Mouse (Mus musculus) heart, embryonic 15.5 days (tissue): ENCODE data around the gene Afdn. TPM values are rescaled to one million over a fixed set of nuclear protein-coding genes. Genes with fewer than 3 reads are reported as not detected.
A peak's percentile ranks its signal among the peaks of the same experiment; 100 is the strongest.

ENCODE experiments used
- ATAC-seq: fragments of 200-750 bp; cut with Nextera tagmentation; replicated peaks from 2 replicates; pipeline ENCODE4 v1.8.0; 2017; ENCODE audit warnings: low read depth, moderate TSS enrichment; ENCODE audit not compliant: insufficient number of reproducible peaks, insufficient read depth, low FRiP score
- H3K27ac ChIP-seq: fragments of 300-500 bp; sonication (generic); 2 replicates; pipeline ENCODE4 v1.5.1; 2015; ENCODE audit warnings: mild to moderate bottlenecking, inconsistent platforms
- H3K27me3 ChIP-seq: fragments of 300-500 bp; sonication (generic); 2 replicates; pipeline ENCODE4 v1.6.1; 2015; ENCODE audit warnings: inconsistent platforms
- H3K36me3 ChIP-seq: fragments of 300-500 bp; sonication (generic); 2 replicates; pipeline ENCODE4 v1.6.1; 2015; ENCODE audit warnings: mild to moderate bottlenecking, inconsistent platforms
- H3K4me1 ChIP-seq: fragments of 300-500 bp; sonication (generic); replicated peaks from 2 replicates; pipeline ENCODE4 v1.6.1; 2015; ENCODE audit warnings: inconsistent platforms
- H3K4me2 ChIP-seq: fragments of 300-500 bp; sonication (generic); 2 replicates; pipeline ENCODE4 v1.6.1; 2015; ENCODE audit warnings: inconsistent platforms, mild to moderate bottlenecking, moderate library complexity
- H3K4me3 ChIP-seq: fragments of 300-500 bp; sonication (generic); 2 replicates; pipeline ENCODE4 v1.5.1; 2015; ENCODE audit warnings: mild to moderate bottlenecking, inconsistent platforms
- H3K9ac ChIP-seq: fragments of 300-500 bp; sonication (generic); 2 replicates; pipeline ENCODE4 v1.6.1; 2015; ENCODE audit warnings: mild to moderate bottlenecking, inconsistent platforms
- H3K9me3 ChIP-seq: fragments of 300-500 bp; sonication (generic); replicated peaks from 2 replicates; pipeline ENCODE4 v1.6.1; 2016; ENCODE audit warnings: inconsistent platforms
- WGBS: fragments of 180-500 bp; shearing (Covaris S2); methylation state at CpG from one replicate; pipeline ENCODE4 v1.1.7; 2015; ENCODE audit warnings: mixed read lengths; 5-methylcytosine and 5-hydroxymethylcytosine counted together
- polyA plus RNA-seq: library from polyadenylated mRNA; unstranded; fragments of >200 nt; fragmentation: Nextera tagmentation; extraction: Ambion mirVana; gene quantifications from 2 replicates; pipeline ENCODE4 v1.2.1, GENCODE M21; 2015

Gene Afdn
- polyA plus RNA-seq, 1 experiment from 2014 or later, result 68.7 TPM

DNA sequence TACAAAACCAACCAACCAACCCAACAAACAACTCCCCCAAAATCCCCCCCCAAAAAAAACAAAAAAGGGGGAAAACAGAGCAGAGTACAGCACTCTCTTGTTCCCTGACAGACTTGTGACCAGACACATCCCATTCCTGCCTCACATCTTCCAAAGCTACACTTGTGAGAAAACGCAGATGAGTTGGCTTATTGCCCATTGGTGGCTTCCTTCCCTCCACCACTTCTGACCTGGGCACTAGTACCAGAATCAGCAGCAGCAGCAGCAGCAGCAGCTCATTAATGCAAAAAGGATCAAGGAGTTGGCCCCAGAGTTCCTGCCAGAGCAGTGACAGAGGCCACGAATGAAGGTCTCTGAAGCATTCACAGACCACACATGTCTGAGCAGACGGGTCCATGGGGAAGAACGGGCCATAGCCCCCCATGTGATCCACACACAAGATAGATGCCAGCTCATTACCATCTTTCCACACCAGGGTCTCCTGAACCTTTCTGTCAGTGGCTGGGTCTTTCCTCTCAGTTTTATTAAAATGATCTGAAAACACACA, 35.3 kb upstream of the Afdn start:
- ATAC-seq, result no peak
- no peaks in the 10 kb centered on the region for H3K9me3 ChIP-seq
- 19% methylated on average over 4 of the region's 4 CpGs for WGBS
- H3K9ac ChIP-seq, result no peak overlapping the region
- no peak overlapping the region for H3K4me2 ChIP-seq
- no peaks in the 10 kb centered on the region for H3K27me3 ChIP-seq
- H3K27ac ChIP-seq, result no peak overlapping the region
- H3K4me1 ChIP-seq, result 0 out of 2 replicates have a peak, but pooled peaks cover 4% of the 10 kb centered on the region
- H3K36me3 ChIP-seq, result no peaks in the 10 kb centered on the region
- H3K4me3 ChIP-seq, result no peak overlapping the region

DNA sequence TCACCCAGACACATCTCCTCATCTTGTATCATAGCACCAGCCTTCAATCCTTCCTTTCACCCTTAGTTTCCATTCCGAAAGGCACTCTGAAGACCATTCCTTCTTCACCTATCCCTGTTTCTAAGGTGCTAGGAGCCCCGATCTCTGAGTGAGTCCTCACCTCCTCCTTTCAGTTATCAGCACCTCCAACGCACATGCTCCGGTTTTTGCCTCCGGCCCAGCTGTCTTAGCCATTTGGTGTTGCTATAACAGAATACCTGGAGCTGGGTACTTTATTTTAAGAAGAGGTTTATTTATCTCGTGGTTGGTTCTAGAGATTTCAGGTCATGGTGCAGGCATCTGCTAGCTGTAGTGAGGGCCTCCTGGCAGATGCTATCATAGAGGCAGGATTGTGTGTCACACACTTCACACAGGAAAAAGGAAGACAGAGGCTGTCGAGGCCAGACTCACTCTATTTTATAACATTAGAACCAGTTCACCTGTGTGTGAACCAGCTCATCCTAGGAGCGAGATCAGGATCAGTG, 33.4 kb upstream of the Afdn start:
- Histone ChIP-seq H3K4me3 (no peak overlapping the region), H3K27me3 (no peaks in the 10 kb centered on the region), H3K4me1 (peaks cover 8% of the 10 kb centered on the region; the same call in 1 of the 2 replicates), H3K9me3 (no peaks in the 10 kb centered on the region), H3K36me3 (no peaks in the 10 kb centered on the region), H3K9ac (no peak overlapping the region), H3K27ac (no peak overlapping the region), H3K4me2 (no peak overlapping the region)
- WGBS, result 83% methylated on average over 8 of the region's 8 CpGs
- no peak for ATAC-seq

DNA sequence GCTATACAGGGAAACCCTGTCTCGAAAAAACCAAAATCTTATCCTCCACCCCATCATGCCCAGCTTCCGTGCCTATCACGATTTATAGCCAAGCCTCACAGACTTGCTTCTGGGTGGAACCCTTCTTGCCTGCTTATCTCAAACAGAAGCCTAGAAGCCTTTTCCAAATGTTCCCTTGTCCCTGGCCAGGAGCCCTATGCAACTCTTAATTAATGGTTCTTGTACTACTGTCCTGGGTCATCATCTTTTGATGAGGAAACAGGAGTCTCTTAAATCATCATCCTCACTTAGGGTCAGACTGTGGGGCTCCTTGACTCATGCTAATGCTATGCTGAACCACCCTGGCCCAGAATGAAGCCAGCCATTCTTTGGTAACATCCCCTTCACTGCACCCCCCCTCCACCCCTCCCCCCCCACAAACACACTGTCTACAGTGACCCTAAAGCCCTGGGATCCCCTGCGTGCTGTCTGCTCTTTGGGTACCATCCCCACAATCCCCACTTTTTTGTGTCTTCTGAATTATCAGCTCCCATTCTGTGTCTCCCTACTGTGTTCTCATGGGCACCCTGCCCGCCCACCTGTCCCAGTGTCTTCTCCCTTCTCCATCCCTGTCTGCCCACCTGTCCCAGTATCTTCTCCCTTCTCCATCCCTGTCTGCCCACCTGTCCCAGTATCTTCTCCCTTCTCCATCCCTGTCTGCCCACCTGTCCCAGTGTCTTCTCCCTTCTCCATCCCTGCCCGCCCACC, 29.2 kb upstream of the Afdn start:
- 86% methylated on average over 6 of the region's 6 CpGs for WGBS
- no peak overlapping the region for H3K9ac ChIP-seq
- no peak for ATAC-seq
- H3K4me2 ChIP-seq, result no peak overlapping the region
- H3K36me3 ChIP-seq, result no peaks in the 10 kb centered on the region
- H3K27ac ChIP-seq, result no peak overlapping the region
- no peak overlapping the region for H3K4me3 ChIP-seq
- H3K4me1 ChIP-seq, result peaks cover 21% of the 10 kb centered on the region
- no peaks in the 10 kb centered on the region for H3K9me3 ChIP-seq
- no peaks in the 10 kb centered on the region for H3K27me3 ChIP-seq

DNA sequence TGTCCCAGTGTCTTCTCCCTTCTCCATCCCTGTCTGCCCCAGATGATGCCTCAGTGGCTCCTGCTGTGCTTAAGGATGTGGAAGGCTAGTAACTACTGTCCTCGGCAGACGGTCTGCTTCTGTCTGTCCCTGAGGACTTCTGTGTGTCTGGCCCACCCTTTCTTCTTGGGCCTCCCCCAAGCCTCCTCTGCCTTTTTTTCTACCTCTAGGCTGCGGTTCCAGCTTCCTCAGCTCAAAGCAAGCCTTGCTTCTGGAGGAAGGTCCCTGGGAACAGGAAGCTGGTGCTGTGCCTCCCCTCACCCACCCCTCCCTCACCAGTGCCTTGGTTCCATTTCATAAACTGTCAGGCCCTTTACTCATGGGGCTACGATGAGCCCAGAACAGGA, 28.6 kb upstream of the Afdn start:
- no peak overlapping the region for H3K4me3 ChIP-seq
- no peak overlapping the region for H3K27ac ChIP-seq
- no peak overlapping the region for H3K9ac ChIP-seq
- ATAC-seq, result no peak
- H3K4me1 ChIP-seq, result peaks cover 24% of the 10 kb centered on the region
- H3K4me2 ChIP-seq, result no peak overlapping the region
- WGBS, result 61% methylated on average over 4 of the region's 4 CpGs
- H3K36me3 ChIP-seq, result no peaks in the 10 kb centered on the region
- no peaks in the 10 kb centered on the region for H3K9me3 ChIP-seq
- H3K27me3 ChIP-seq, result no peaks in the 10 kb centered on the region

DNA sequence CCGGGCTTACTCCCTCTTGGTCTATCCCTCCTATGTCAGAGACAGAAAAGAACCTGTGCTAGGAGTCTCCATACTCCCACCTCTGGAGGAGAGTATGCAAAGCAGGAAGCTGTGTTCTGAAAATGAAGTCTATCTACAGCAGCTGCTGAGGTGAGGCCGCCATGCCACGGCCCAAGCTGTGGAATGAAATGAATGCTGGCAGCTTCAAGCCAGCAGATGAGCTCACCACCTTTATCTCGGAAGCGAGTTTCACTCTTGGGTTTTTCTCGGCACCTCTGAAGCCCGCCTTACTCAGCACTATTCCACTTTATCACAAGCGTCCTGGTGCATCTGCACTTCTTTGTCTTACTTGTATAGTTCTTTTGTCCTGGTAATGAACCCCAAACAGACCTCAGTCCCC, 27.7 kb upstream of the Afdn start:
- Histone ChIP-seq H3K27ac (peak overlapping the region; percentile 44), H3K4me2 (peak overlapping the region; percentile 35), H3K9ac (no peak overlapping the region), H3K4me3 (no peak overlapping the region; the same call in 1 of the 2 replicates), H3K4me1 (peaks cover 30% of the 10 kb centered on the region), H3K27me3 (no peaks in the 10 kb centered on the region), H3K9me3 (no peaks in the 10 kb centered on the region), H3K36me3 (no peaks in the 10 kb centered on the region)
- peak; percentile 32 for ATAC-seq
- 15% methylated on average over 8 of the region's 8 CpGs for WGBS

DNA sequence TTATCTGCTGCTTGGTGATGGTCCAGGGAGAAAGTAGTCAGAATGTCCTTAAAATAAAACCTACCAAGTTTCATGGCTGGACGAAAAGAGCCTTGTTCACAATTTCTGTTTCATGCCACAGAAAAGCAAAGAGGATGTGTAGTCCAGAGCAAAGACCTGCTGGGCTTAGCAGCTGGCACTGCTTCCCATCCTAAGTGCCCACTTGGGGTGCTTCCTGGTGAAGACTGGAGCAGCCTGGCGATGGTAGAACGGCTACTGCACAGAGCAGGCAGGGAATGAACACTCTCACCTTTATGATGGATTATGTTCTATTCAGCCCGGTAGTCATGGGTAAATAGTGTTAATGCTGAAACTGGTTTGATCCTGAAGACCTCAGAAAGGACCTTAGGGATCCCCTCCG, 26.4 kb upstream of the Afdn start:
- no peak for ATAC-seq
- H3K27ac ChIP-seq, result no peak overlapping the region
- no peak overlapping the region for H3K4me3 ChIP-seq
- H3K4me1 ChIP-seq, result peaks cover 32% of the 10 kb centered on the region
- no peaks in the 10 kb centered on the region for H3K27me3 ChIP-seq
- H3K4me2 ChIP-seq, result no peak overlapping the region
- no peaks in the 10 kb centered on the region for H3K36me3 ChIP-seq
- 86% methylated on average over 5 of the region's 5 CpGs for WGBS
- no peak overlapping the region for H3K9ac ChIP-seq
- no peaks in the 10 kb centered on the region for H3K9me3 ChIP-seq

DNA sequence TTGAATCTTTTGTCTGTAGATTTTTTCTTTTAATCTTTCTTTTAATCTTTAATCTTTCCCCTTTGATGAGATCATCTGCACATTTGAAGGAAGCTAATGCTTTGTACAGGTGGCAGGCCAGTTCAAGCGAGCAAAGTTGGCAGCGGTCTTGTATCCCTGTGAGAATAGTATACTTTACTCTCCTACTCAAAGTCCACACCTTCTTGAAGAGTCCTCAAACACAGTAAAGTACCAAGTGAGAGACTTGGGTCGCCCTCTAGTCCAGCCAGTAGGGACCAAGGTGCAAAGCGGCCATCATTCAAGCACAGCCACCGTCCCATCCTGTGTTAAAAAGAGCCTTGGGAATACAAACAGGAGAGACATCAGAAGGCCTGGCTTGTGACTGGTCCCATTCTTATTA, 25.3 kb upstream of the Afdn start:
- Histone ChIP-seq H3K4me1 (peaks cover 33% of the 10 kb centered on the region), H3K27ac (no peak overlapping the region), H3K9me3 (no peaks in the 10 kb centered on the region), H3K4me3 (no peak overlapping the region), H3K9ac (no peak overlapping the region), H3K27me3 (no peaks in the 10 kb centered on the region), H3K4me2 (no peak overlapping the region), H3K36me3 (no peaks in the 10 kb centered on the region)
- WGBS, result 88% methylated on average over 5 of the region's 5 CpGs
- no peak for ATAC-seq

DNA sequence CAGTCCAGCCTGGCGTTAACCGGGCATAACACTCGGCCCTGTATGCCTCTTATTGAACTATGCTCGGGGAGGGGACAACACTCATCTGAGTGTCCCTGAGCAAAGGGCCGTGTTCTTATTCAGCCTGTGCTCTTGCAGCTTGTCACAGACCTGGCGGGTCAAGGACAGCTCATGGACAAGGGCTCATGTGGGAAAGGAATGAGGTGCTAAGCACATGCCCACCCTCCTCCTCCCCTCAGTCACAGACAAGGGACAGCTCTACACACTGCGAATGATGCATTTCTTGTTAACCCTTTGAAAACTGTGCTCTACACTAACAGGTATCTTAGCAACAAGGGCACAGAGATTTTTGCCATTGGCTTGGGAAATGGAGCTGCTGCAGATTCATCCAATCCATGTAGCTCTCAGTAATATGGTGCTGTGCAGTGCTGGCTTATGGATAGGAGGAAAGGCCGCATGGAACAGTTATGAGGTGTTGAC, 24.5 kb upstream of the Afdn start:
- peak overlapping the region; percentile 46; the same call in 1 of the 2 replicates for H3K27ac ChIP-seq
- 55% methylated on average over 8 of the region's 8 CpGs for WGBS
- H3K9ac ChIP-seq, result no peak overlapping the region
- H3K9me3 ChIP-seq, result no peaks in the 10 kb centered on the region
- H3K4me2 ChIP-seq, result no peak overlapping the region
- no peaks in the 10 kb centered on the region for H3K27me3 ChIP-seq
- H3K4me3 ChIP-seq, result no peak overlapping the region
- H3K36me3 ChIP-seq, result no peaks in the 10 kb centered on the region
- ATAC-seq, result no peak
- peaks cover 36% of the 10 kb centered on the region for H3K4me1 ChIP-seq

DNA sequence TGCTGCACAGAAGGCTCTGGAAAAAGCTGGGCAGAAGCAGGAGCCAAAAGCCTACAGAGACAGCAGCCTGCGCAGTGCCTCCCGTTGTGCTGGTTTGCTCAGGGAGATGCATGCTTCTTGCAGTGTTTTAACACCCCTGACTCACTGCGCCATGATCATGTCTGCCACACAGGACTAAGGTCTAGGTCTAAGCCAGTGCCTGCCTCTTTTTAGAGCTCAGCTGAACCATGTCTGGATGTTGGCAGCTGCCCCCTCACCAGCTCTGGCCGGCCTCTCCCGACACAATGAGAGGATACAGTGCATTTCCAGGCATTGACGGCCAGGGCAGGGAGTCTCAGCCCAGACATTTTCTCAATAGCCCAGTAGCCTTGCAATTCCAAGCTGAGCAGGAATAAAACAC, 23.0 kb upstream of the Afdn start:
- Histone ChIP-seq H3K27ac (peak overlapping the region; percentile 53), H3K27me3 (no peaks in the 10 kb centered on the region), H3K4me1 (peaks cover 42% of the 10 kb centered on the region), H3K4me2 (no peak overlapping the region), H3K36me3 (no peaks in the 10 kb centered on the region), H3K9ac (no peak overlapping the region), H3K4me3 (no peak overlapping the region), H3K9me3 (no peaks in the 10 kb centered on the region)
- 47% methylated on average over 6 of the region's 6 CpGs for WGBS
- peak; percentile 43; the same call in 1 of the 2 replicates for ATAC-seq

DNA sequence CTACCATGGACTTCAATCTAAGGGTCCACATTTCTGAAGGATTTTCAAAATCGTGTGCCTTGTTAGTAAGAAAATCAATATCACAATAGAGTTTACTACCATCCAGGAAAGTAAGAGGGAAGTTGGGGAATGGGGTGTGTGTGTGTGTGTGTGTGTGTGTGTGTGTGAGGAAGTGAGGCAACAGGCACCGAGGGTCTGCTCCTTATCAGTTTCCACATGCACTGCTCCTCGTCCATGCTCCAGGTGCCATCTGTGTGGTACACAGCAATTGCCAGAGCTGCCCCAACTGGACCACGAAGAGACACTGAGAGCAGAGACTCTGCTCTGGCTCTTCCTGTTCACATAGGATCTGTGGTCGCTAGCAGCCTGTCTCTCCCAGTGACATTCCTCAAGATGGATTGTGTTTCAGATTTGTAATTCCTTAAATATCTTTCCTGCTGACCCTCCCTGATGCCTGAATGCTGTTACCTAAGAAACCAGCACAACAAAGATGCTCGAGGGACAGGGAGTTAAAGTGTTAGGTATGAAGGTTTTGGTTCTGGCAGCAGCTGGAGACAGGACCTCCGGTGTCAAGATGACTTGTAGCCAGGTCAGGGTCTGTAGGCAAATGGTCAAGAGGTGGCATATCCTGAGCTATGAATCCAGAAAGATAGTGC, 22.1 kb upstream of the Afdn start:
- Histone ChIP-seq H3K27me3 (no peaks in the 10 kb centered on the region), H3K4me1 (peaks cover 43% of the 10 kb centered on the region), H3K9me3 (no peaks in the 10 kb centered on the region), H3K36me3 (no peaks in the 10 kb centered on the region), H3K4me2 (no peak overlapping the region), H3K27ac (0 out of 2 replicates have a peak overlapping the region, but pooled peaks have one; percentile 53), H3K4me3 (no peak overlapping the region), H3K9ac (no peak overlapping the region)
- ATAC-seq, result no peak
- WGBS, result 25% methylated on average over 7 of the region's 7 CpGs

DNA sequence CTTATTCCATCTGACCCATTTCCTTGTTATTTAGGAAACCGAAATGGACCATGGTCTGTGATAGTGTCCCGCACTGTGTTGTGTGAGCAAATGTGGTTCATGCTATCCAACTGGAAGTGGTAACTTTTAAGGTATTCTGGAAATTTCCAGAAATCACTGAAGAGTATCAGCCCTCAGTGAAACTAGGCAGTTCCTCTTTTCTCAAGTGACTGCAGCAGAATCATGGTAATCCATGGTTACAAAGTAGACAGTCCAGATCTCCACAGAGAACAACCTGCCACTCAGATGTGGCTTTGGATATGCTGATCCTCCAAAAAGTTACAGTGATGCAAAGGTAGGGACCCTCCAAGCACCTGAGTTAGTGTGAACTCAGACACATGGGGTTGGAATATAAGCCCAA, 21.4 kb upstream of the Afdn start:
- ATAC-seq, result no peak

More for the DNA sequence above, 21.4 kb upstream of the Afdn start:
- Histone ChIP-seq H3K9ac (no peak overlapping the region), H3K27me3 (no peaks in the 10 kb centered on the region), H3K9me3 (no peaks in the 10 kb centered on the region), H3K4me2 (no peak overlapping the region), H3K36me3 (no peaks in the 10 kb centered on the region), H3K4me3 (no peak overlapping the region), H3K4me1 (peaks cover 50% of the 10 kb centered on the region), H3K27ac (no peak overlapping the region)
- WGBS, result 86% methylated on average over 2 of the region's 2 CpGs
